Mouse (Mus musculus) ES-E14 (cell line): ENCODE results near the gene Syt12. TPM values are rescaled to one million over a fixed set of nuclear protein-coding genes. Genes with fewer than 3 reads are reported as not detected.

Experiments
- DNase-seq: peaks from one replicate; pipeline ENCODE4 v3.0.0-alpha.2; 2013; ENCODE audit warnings: low read depth, low spot score
- H3K27ac ChIP-seq: 2 replicates; pipeline ENCODE4 v1.5.1; 2012; ENCODE audit warnings: low read depth, mild to moderate bottlenecking, low read length, moderate library complexity, mixed read lengths; ENCODE audit not compliant: poor library complexity, insufficient read depth, severe bottlenecking
- H3K36me3 ChIP-seq: 2 replicates; pipeline ENCODE4 v1.6.1; 2012; ENCODE audit warnings: mild to moderate bottlenecking, low read length, moderate library complexity, mixed read lengths; ENCODE audit not compliant: control insufficient read depth, poor library complexity, insufficient read depth, severe bottlenecking
- H3K4me1 ChIP-seq, 2 experiments: fragments of 150-350 bp in 1 of 2; sonication (generic) in 1 of 2; 2 replicates each; pipeline ENCODE4 v1.6.1; 2012; ENCODE audit warnings: low read length in 2 of 2, mild to moderate bottlenecking in 1 of 2, mixed read lengths in 1 of 2; ENCODE audit not compliant: control insufficient read depth in 2 of 2, insufficient read depth in 2 of 2, poor library complexity in 1 of 2
- H3K4me3 ChIP-seq, 2 experiments: fragments of 150-350 bp in 1 of 2; sonication (generic) in 1 of 2; 2 replicates each; pipeline ENCODE4 v1.5.1; 2012; ENCODE audit warnings: low read length in 2 of 2, low read depth in 1 of 2, mild to moderate bottlenecking in 1 of 2, mixed read lengths in 1 of 2; ENCODE audit not compliant: insufficient read depth in 1 of 2, poor library complexity in 1 of 2, severe bottlenecking in 1 of 2
- H3K9ac ChIP-seq: 2 replicates; pipeline ENCODE4 v1.6.1; 2012; ENCODE audit warnings: low read depth, mild to moderate bottlenecking, low read length, mixed read lengths; ENCODE audit not compliant: poor library complexity, insufficient read depth, severe bottlenecking
- H3K9me3 ChIP-seq: fragments of 150-350 bp; sonication (generic); 2 replicates; pipeline ENCODE4 v1.6.1; 2012; ENCODE audit warnings: low read depth, mild to moderate bottlenecking, low read length; ENCODE audit not compliant: control insufficient read depth, insufficient read depth
- CHD2 ChIP-seq: IDR thresholded peaks from 2 replicates; pipeline ENCODE4 v1.6.1; 2014; ENCODE audit warnings: mild to moderate bottlenecking, low read depth, low read length, inconsistent platforms
- HCFC1 ChIP-seq: IDR thresholded peaks from 2 replicates; pipeline ENCODE4 v1.6.1; 2012; ENCODE audit warnings: low read length, inconsistent platforms, borderline replicate concordance; ENCODE audit not compliant: insufficient read depth
- MAFK ChIP-seq: IDR thresholded peaks from 2 replicates; pipeline ENCODE4 v1.6.1; 2014; ENCODE audit warnings: mild to moderate bottlenecking, low read depth, low read length, inconsistent platforms; ENCODE audit not compliant: insufficient read depth
- ZC3H11A ChIP-seq: IDR thresholded peaks from 2 replicates; pipeline ENCODE4 v1.6.1; 2012; ENCODE audit warnings: low read depth, mild to moderate bottlenecking, inconsistent platforms, low read length, borderline replicate concordance
- ZNF384 ChIP-seq: IDR thresholded peaks from 2 replicates; pipeline ENCODE4 v1.6.1; 2012; ENCODE audit warnings: low read depth, low read length, inconsistent platforms
- in situ Hi-C, 2 experiments: fragments of 600-800 bp; cut with MboI; formaldehyde crosslinking; loops; one replicate each; pipeline ENCODE4 v1.15.1; 2025; ENCODE audit warnings: low sequenced_read_pairs in 2 of 2, inconsistent platforms in 1 of 2; ENCODE audit not compliant: unreplicated experiment in 2 of 2
- total RNA-seq: library from RNA; depleted of rRNA; stranded (reverse); fragments of 300-350 nt; gene quantifications from 2 replicates; pipeline ENCODE4 v1.2.3, GENCODE M21; 2012

Syt12 gene
- total RNA-seq, 1 experiment: 0.58 TPM

DNA sequence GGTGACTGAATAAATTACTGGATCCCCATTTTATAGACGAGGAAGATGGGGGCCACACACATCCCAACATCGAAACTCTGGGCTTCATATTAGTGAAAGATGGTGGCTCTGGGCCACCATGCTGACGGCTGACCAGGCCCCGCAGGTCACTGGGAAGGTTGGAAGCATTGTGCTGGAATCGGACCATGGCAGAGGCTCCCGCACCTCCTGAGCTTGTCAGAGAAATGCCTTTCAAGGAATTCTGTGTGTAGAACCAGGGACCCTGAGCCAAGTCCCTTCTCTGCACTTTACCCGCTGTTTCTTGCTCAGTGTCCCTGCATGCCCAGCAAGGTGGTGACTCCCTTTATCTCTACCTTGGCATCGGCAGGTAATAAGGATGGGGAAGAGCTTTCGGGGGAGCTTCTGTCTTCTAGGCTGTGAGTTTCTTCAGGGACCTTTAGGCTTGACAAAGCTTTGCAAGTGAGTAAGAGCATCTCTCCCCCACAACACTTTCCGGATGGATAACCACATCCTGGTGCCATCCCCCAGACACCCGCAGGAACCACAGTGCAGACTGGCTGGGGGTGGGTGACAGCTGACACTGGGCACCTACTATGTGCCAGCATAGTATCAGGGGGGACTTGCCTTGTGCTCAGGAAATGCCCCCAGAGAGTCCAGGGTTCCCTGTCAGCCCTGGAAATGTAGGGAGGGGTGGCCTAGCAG is 1.9 kb downstream of the Syt12 start:
- Histone ChIP-seq H3K27ac (no peak overlapping the region), H3K9ac (no peak overlapping the region), H3K9me3 (no peaks in the 10 kb centered on the region), H3K4me3 (no peak overlapping the region), H3K36me3 (no peaks in the 10 kb centered on the region), H3K4me1 (peaks cover 0 to 2% of the 10 kb centered on the region in 2 experiments; a peak in 1 of 4 replicates)
- in situ Hi-C loops: no loop called here
- TF ChIP-seq CHD2 (no peak), MAFK (no peak), ZC3H11A (no peak), HCFC1 (no peak)
- no peak for DNase-seq

DNA sequence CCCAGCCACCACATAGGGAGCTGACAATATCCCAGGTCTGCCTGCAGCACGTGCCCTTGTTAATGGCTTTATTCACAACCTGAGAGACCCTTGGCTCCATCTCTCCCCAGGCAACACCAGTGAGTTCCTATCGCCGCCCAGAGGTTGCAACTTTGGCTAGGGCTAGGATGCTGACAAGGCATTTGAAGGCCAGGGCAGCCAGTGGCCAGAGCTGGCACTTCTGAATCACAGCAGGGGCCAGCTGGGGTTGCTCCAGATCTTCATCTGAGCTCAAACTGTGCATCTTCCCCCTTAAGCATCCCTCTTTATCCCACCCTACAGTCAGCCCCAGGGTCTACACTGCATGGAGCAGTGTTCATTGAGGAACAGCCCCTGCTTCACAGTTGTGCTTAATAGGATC is 2.5 kb downstream of the Syt12 start:
- in situ Hi-C loops: no loop called here
- H3K4me3 ChIP-seq: no peak overlapping the region
- H3K36me3 ChIP-seq: no peaks in the 10 kb centered on the region
- no peak for DNase-seq
- TF ChIP-seq ZNF384 (no peak), CHD2 (no peak), MAFK (no peak), HCFC1 (no peak), ZC3H11A (no peak)
- no peaks in the 10 kb centered on the region for H3K9me3 ChIP-seq
- H3K9ac ChIP-seq: no peak overlapping the region
- peaks cover 0 to 2% of the 10 kb centered on the region in 2 experiments; a peak in 1 of 4 replicates for H3K4me1 ChIP-seq
- no peak overlapping the region for H3K27ac ChIP-seq

DNA sequence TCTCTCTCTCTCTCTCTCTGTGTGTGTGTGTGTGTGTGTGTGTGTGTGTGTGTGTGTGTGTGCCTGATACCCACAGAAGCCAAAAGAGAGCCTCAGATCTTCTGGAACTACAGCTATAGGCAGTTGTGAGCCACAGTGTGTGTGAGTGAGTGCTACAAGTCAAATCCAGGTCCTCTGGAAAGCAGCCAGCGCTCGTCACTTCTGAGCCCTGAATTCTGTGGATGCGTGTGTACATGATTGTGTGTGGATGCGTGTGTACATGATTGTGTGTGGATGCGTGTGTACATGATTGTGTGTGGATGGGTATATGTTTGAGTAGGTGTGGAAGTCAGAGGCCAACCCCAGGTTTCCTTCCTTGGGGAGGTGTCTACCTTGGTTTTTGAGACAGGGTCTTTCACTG is 3.7 kb downstream of the Syt12 start:
- no peak overlapping the region for H3K9ac ChIP-seq
- peaks cover 0 to 2% of the 10 kb centered on the region in 2 experiments; a peak in 1 of 4 replicates for H3K4me1 ChIP-seq
- TF ChIP-seq HCFC1 (no peak), ZC3H11A (no peak), CHD2 (no peak), MAFK (no peak), ZNF384 (no peak)
- in situ Hi-C loops: no loop called here
- H3K36me3 ChIP-seq: no peaks in the 10 kb centered on the region
- no peak overlapping the region for H3K27ac ChIP-seq
- H3K9me3 ChIP-seq: no peaks in the 10 kb centered on the region
- no peak overlapping the region for H3K4me3 ChIP-seq
- DNase-seq: no peak

DNA sequence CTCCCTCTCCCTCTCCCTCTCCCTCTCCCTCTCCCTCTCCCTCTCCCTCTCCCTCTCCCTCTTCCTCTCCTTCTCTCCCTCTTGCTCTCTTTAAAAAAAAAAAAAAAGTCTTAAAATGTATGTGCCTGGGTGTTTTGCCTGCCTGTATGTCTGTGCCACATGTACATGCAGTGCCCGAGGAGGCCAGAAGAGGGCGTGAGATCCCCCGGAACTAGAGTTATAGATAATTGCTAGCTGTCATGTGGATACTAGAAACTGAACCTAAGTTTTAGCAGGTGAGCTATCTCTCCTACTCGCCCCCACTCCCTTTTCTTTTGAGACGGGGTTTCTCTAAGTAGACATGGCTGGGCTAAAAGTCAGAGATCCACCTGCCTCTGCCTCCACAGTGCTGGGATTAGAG is 8.9 kb downstream of the Syt12 start:
- Histone ChIP-seq H3K4me1 (no peaks in the 10 kb centered on the region), H3K36me3 (no peaks in the 10 kb centered on the region), H3K9me3 (no peaks in the 10 kb centered on the region), H3K27ac (no peak overlapping the region), H3K4me3 (no peak overlapping the region), H3K9ac (no peak overlapping the region)
- DNase-seq: peak; percentile 38
- in situ Hi-C loops: no loop called here
- TF ChIP-seq CHD2 (no peak), ZC3H11A (no peak), ZNF384 (0 out of 2 replicates have a peak, but pooled peaks have one; percentile 43), MAFK (no peak), HCFC1 (no peak)

DNA sequence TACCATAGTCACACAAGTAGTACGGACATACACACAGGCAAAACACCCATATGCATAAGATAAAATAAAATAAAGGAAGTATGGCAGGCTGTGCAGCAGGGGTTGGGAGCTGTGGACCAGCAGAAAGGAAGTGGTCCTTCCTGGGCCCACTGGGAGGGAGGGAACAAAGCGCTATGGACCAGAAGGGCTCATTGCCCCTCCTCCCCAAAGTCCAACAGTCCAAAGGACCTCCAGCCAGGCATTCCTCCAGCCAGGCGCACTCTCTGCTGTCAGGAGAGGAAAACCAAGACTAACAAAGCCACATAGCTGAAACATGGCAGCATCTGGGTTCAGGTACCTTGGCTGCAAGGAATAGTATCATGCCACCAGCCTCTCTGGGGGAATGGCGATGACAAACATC is 12.6 kb downstream of the Syt12 start:
- Histone ChIP-seq H3K4me1 (no peaks in the 10 kb centered on the region), H3K9me3 (no peaks in the 10 kb centered on the region), H3K4me3 (no peak overlapping the region), H3K27ac (no peak overlapping the region), H3K36me3 (no peaks in the 10 kb centered on the region), H3K9ac (no peak overlapping the region)
- TF ChIP-seq HCFC1 (no peak), CHD2 (no peak), ZC3H11A (no peak), MAFK (no peak), ZNF384 (no peak)
- no peak for DNase-seq
- in situ Hi-C loops: no loop called here
